Mouse (Mus musculus): ENCODE measurements around the gene Sertad2.
A peak's percentile ranks its signal among the peaks of the same experiment; 100 is the strongest.

DNA sequence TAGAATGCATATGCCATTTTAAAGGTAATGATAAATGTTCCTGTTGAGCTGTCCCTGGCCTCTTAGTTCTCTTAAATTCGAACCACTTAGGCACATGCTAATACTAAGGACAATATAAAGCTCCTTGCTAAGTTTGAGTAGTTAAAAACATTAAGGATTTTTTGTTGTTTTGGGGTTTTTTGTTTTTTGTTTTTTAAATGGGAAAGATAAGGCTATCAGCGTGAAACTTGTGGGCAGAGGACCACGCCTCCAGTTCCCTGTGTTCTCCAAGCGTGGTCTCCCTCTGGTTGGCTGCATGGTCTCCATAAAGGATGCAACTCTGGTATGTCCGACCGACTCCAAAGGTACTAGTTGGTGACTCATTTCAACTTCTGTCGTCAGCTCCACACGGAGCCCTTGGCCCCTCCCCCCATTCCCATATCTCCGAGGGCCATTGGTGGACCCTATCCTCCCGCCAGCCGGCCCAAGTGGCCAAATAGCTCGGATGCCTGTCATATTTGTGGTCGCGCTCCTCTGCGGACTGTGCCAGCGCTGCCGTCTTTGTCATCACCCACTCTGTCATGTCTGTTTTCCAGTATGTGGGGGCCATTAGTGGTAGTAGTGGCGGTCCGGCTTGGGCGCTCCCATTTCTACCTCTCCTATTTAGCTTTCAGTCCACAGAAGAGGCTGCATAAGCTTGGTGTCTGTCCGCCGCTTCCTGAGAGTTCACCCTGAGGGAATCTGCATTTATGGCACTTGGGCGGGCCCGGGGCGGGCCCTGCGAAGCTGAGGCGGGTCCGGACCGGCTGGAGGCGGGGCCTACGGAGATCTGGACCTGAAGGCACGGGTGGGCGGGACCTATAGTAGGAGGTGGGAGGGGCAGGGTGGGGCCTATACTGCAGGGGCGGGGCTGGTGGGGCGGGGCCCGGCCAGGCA, 88.2 kb downstream of the Sertad2 start:
- TF ChIP-seq POLR2A (IDR thresholded peaks at IDR 0.05; ENCODE audit: low read depth, low read length) (peak; percentile 89), CTCF (IDR thresholded peaks at IDR 0.05; ENCODE audit: borderline replicate concordance, insufficient read depth, low read length) (no peak)

Data from embryonic fibroblast, embryonic 13.5 days (primary cell).